Mouse (Mus musculus): ENCODE data around the gene Dhrs2.

Dhrs2 gene

DNA sequence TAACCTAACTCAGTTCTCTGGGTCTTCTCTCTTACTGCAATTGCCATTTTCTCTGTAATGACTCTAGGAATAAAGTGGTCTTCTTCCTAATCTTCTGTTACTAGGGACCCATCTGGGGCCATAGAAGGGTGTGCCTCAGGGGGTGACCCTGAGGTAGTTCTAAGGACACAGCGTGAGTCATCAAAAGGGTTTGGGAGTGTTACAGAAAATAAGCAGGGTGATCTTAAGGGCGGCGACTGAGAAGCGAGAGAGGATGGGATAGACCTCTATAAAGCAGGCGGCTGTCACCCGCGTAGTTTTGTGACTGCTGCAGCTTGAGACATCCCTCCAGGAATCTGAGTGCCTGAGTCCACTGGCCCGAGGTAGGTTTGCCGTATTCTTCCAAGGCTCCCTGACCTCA lies at the start of gene Dhrs2:
Gene Dhrs2, plus strand, starts transcription at position 301 of the 400 bp plus-strand sequence.
- no peak for DNase-seq (ENCODE audit: low spot score)

DNA sequence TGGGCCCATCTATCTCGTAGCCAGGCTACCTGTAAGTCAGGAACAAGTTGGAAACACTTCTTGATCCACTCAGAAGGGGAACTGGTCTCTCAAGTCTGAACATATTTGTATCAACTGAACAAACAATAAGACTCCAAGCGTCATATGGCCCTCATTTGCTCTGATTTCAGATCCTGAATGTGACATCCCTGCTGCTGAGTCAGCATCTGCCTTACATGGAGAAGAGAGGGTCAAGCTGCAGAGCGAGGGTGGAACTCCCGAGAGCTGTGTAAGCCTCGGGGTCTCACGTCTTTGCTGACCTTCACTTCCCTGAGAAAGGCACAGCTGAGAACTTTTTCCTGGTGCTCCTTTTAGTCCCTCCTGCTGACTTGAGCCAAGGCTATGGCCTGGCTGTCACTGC lies 47.6 kb upstream of the Dhrs2 start:
- DNase-seq (ENCODE audit: low spot score): no peak

DNA sequence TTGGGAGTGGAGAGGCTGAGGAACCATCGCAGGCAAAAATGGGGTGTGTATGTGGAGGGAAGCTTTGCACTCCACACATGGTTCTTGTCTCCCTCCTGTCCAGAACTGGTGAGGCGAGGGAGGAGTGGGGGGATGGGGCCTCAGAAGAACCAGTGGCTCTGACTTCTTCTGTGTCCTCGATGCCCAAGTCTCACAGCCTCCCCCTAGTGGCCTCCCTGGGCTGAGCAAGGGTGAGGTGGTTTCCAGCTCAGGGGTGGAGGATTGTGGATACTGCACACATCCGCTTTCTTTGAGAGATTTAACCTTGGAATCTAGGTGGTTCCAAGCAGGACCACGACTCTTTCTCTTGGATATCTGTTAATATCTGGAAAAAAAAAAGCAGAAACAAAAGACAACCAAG lies 44.5 kb upstream of the Dhrs2 start:
- peak; percentile 67 for DNase-seq (ENCODE audit: low spot score)

DNA sequence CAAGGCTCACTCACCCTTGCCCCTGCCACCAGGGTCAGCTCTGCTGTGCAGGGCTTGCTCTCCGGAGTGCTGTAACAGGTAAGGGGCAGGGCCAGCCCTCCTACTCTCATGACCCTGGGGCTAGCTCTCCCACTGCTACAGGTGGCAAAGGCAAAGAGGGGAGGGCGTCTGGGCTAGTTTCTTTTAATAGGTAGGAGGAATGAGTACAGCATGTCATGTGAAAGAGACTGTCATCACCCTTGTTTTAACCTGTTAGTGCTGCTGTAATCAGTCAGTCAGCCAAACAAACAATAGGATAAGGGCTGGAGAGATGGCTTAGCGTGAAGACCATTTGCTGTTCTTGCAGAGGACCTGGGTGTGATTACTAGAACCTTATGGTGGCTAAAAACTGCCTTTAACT lies 40.9 kb upstream of the Dhrs2 start:
- DNase-seq (ENCODE audit: low spot score): no peak

DNA sequence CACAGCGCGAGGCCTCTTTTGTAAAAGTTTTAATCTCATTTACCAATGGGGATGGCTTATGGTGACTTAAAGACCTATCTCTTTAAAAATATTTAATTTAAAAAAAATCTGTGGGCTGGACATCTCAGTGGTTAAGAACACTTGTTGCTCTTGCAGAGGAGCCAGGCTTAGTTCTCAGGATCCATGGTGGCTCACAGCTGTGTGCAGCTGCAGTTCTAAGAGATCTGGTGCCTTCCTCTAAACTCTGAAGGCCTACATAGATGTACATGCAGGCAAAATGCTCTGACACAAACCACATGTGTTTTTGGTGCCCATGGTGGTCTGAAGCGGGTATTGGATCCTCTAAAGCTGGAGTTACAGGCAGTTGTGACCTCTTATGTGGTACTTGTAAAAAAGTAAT lies 38.6 kb upstream of the Dhrs2 start:
- no peak for DNase-seq (ENCODE audit: low spot score)

DNA sequence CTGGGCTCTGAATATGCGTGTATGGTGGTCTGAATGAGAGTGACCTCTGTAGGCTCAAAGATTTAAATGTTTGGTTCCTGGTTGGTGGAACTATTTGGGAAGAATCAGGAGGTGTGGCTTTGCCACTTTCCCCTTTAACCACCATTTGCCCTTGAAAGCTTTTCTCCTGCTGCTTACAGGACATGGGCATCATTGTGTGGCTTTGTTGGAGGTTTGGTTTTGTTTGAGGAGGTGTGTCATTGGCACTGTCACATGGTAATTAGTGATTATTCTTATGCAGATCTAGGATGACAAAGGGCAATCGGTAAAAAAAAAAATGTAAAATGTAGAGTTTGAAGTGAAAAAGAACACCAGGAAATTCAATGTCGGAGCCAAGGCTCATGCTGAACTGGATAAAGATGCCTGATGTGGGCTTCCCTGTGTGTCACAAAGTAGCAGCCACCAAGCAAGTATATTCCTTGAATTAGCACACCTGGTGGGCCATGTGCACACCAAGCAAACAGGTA lies 37.1 kb upstream of the Dhrs2 start:
- no peak for DNase-seq (ENCODE audit: low spot score)

DNA sequence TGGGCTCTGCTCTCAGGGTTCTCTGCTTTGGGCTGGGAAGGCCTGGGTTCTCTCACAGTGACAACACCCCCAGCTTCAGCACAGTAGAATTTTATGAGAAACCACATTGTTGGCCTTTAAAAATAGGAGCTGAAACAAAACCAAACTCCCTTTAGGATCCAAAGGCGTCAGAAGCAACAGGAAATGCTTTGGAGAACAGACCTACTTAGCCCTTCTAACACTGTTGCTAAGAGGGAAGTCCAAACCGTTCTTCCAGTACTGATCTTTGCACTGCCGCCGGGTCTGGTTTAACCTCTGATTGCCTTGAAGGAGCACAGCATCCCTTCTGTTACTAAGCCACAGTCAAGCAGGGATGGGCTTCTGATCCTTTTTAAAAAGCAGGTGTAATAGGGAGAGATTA lies 33.3 kb upstream of the Dhrs2 start:
- DNase-seq (ENCODE audit: low spot score): no peak

DNA sequence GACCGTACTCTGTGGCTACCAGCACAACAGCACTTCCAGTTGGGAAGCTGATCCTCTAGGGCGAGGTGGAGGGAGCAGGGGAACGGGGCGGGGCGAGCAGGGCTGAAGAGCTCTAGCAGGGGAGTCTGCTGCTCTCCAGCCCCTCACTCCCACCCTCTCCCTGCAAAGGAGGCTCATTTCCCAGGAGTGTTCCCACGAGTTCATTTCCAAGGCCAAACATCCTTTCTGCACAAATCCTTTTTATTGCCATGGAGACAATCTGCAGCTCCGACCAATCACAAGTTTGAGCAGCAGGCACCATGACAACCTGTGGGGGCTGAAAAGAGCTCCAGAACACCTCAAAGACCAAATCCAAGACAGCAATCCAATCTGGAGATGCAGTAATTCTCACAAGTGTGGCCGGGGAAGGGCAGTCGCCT lies 32.4 kb upstream of the Dhrs2 start:
- DNase-seq (ENCODE audit: low spot score): no peak

DNA sequence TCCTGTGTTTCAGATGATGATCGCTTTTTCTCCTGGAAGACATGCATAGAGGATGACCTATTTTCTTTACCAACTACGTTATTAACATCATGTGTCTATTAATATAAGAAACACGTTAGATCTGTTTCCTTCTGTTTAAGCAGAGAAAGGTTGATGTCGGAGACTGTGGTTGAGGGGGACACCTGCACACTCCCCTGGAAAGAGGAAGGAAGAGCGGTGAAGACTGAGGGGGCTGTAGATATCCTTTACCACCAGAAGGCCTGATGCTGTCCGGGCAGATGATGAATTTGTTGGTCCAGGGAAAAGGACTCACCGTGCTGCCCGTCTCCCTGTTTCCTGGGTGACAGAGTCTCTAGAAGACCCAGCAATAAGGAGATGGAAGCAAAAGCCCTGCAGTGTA lies 28.5 kb upstream of the Dhrs2 start:
- no peak for DNase-seq (ENCODE audit: low spot score)

DNA sequence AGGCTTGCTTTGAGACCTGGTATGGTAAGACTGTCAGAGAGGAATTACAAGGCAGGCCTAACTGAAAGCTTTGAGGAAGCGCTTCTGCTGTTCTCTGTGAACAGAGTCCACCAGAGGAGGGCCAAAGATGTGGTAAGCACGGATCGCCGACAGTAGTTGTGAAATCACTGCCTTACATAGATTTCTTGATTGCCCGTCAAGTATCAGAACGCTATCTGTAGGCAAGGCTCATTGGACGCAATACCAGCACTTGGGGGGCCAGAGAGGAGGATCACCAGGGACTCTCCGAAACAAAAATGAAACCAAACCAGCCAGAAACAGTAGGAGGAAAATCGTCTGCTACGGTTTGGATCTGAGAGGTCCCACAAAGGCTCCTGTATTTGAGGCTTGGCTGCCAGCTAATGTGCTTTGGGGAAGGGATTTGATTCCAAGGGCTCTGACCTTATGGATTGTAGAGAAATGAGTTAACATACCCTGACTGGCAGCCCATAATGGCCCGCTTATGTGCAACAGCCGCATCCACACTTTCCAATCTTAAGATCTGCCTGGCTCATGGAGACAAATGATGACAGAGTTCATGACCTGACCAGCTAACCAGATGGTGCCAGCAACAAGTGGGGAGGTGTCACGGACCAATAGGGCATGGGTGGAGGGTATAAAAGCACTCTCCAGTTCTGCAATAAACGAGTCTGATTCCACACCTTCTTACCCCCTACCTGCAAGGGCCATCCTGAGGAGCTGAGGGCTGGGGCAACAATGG lies 27.8 kb upstream of the Dhrs2 start:
- DNase-seq (ENCODE audit: low spot score): no peak

DNA sequence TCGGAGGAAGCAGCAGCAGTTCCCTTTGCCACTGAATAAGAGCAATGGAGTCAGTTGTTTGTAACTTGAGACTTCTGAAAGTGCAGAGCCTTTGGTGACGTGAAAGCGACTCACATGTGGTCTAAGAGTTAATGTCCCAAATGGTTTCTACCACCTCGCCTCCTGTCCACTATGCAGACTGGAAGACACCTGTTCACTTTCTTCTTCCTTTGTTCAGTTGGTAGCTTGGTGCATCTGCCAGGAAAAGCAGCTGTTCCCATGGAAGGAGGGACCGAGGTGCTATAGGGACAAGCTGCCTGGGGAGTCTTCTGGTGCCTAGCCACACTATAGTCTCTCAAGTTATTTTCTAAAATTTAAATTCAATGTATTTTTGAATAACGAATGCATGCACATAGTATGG lies 27.0 kb upstream of the Dhrs2 start:
- no peak for DNase-seq (ENCODE audit: low spot score)

DNA sequence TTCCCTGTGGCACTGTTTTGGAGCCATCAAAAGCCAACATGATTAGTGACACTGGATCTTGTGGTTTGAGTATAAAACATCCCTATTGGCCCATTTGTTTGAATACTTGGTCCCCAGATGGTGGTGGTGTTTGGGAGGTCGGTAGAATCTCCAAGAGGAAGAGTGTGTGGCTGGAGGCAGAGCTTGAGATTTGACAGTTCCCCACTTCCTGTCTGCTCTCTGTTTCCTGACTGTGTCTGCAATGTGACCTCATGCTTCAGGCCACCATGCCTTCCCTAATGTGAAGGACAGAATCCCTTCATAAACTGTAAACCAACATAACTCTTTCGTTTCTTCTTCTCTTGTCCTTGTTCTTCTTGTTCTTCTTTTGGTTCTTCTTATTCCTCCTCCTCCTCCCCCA lies 24.7 kb upstream of the Dhrs2 start:
- DNase-seq (ENCODE audit: low spot score): no peak

DNA sequence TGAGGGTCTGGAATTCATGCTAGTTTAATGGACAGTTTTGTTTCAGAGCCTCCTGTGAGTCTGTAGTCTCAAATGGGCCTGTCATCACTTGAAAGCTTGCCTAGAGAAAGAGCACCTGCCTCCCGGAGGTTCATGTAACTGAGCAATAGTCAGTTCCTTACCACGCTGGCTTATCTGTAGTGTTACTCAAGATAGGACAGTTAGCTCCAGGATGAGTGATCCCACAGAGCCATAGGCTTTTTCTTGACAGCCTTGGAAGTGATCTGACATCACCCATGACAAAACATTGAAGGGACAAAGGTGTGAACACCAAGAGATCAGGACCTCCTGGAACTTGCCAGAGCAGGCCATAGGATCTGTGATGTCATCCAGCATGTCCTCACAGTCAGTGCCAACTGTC lies 23.6 kb upstream of the Dhrs2 start:
- no peak for DNase-seq (ENCODE audit: low spot score)

DNA sequence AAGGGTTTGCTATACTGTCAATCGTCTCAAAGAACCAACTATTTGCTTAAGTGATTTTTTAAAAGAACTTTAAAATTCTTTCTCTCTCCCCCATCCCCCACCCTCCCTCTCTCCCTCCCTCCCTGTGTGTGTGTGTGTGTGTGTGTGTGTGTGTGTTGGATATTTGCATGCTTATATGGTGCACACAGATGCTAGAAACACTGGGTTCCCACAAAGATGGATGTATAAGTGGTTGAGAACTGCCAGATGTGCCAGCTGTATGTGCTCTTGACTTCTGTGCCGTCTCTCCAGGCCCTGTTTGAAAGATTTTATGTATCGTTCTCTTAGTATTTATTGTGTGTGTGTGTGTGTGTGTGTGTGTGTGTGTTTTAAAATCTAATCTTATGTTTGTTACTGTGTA lies 17.3 kb upstream of the Dhrs2 start:
- no peak for DNase-seq (ENCODE audit: low spot score)

DNA sequence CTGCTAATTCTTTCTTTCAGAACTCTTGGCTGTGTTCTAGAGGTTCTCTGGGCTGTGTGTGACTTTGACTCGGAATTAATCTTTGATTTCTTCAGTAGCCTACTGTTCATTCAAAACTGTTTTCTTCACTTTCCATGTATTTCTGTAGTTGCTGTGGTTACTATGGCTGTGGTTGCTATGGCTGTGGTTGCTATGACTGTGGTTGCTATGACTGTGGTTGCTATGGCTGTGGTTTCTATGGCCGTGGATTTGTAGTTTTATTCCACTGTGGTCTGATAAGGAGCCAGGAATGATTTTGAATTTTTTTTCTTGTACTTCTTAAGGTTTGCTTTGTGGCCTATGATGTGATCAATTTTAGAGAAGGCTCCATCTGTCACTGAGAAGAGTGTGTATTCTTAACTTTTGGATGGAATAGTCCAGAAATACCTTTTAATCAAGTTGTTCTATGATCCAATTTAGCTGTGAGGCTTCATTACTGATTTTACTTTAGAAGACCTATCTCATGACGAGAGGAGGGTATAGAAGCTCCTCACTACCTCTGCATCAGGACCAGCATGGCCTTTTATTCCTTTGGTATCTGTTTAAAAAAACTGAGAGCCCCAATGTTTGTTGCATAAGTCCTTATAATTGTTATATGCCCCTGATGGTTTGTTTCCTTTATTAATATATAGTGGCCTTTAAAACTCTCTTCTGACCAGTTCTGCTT lies 16.6 kb upstream of the Dhrs2 start:
- DNase-seq (ENCODE audit: low spot score): no peak

DNA sequence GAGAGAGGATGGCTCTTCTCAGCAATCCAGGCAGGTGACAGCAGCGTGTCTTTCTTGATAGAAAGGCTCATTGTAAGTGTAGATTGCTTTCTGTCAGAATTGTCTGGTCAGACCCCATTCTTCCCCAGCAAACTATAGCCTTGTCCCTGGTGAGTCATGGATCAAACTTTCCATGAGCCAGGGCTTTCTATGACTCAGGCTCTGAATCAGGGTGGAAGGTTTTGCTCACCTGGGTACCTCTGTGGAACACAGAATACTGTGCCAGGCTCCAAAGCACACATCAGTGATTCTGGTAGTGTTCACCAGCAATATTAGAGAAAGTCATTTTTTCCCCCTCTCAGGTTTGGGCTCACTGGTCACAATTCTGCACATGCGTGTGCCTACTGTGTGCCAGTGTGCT lies 13.5 kb upstream of the Dhrs2 start:
- no peak for DNase-seq (ENCODE audit: low spot score)

DNA sequence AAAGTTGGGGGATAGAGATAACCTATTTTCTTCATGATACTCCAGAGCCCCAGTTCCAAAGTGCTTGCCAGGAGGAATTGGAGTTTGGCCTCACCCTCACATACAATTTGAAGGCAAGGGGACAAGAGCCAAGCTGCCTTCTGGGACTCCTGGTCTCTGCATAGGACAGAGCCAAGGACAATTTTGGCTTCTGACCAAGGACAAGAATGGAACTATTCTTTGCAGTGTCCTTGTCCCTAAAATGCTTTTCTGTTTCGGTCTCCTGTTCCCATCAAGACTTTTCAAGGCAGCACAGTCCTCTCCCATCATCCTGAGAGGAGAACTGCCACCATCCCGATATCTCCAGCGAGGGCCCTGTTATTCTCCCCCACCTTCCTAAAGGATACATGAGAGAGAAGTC lies 8.2 kb upstream of the Dhrs2 start:
- DNase-seq (ENCODE audit: low spot score): no peak

DNA sequence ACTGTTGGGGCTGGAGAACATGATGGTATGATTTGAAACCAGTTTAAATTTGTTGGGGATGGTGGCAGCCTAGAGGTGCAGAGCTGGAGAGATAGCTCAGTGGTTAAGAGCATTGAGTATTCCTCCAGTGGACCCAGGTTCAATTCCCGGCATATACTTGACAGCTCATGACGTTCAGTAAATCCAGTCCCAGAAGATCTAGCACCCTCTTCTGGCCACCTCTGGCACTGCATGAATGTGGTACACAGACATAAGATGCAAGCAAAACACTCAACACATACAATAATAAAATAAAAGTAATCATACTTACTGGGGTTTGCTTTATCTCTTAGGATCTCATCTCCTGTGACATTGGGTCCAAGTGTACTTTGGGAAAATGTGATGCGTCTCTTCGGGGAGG lies 7.3 kb upstream of the Dhrs2 start:
- peak; percentile 35 for DNase-seq (ENCODE audit: low spot score)

DNA sequence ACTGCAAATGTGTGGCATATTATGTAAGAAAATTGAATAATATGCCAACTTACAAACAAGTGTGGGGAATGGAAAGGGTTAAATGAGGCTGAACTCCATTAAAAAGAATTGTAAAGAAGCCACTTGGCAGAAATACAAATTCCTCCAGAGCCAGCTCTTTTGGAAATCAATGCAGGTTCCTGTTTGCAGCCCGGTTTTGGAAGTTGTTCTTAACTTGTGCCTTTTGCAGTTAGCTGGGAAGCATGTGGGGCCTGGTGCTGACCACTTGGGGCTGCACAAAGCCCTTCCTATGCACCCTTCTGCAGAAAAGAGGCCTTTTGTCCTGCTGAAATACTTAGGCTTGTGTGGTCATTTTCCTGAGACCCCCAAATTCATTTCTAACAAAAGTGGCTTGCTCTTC lies 1.4 kb downstream of the Dhrs2 start:
- no peak for DNase-seq (ENCODE audit: low spot score)

DNA sequence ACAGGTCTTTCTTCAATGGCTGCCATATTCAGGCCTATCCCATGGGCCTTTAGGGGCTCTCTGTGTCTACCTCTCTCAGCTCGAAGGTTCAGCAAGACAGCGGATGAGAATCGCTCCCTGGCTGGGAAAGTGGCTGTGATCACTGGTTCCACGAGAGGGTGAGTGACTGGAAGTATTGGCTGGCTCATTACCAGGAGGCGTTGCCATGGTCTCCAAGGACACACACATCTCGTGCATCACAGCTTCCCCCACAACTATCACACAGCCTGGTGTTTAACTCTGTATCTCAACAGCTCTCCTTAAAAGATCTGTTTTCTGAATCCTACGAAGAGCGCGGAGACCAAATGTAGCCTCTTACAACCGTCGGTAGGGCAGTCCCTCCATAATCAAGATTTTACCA lies 12.8 kb downstream of the Dhrs2 start:
- no peak for DNase-seq (ENCODE audit: low spot score)

DNA sequence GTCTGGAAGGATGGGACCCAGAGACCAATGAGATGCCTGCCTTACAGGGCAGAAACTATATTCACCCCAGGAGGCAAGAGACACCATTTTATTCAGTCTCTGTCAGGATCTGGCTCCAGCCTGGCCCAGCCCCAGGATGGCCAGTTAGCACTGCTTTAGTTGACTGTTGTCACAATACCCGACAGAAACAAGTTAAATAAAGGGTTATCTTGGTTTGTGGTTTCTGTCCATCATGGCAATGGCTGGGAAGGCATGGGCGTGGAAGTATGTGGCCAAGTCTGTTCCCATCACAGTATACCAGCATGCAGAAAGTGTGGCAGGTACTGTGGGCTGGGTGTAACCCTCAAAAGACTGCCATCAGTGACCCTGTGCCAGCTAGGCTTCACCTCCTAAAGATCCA lies 14.9 kb downstream of the Dhrs2 start:
- DNase-seq (ENCODE audit: low spot score): no peak

DNA sequence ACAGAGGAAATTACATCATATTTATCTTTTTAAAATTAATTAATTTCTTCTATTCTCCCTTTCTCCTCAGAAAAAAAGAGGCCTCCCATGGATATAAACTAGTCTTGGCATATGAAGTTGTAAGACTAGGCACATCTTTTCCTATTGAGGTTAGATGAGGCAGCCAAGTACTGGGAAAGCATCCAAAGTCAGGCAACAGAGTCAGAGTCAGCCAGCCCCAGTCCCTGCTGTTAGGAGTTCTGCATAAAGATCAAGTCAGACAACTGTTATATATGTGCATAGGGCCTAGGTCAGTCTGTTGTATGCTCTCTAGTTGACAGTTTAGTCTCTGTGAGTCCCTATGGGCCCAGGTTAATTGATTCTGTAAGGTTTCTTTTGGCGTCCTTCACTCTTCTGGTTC lies 20.9 kb downstream of the Dhrs2 start:
- no peak for DNase-seq (ENCODE audit: low spot score)

DNA sequence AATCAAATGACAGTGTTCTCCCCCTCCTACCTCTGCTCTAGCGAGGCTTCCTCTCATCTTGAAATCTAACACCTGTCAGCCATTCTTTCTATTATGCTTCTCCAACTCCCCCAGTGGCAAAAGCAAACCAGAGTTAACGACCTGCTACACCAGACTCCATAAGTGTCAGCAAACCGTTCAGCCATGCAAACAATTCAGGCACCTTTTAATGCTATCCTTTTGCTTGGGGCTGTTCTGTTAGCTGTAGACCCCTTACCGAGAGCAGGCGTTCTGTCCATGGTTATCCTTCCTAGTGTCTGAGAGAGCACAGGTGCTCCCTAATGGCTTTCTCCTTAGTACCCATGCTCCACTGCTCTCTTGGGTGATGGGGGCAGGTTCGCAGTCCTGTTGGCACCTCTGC lies 25.4 kb downstream of the Dhrs2 start:
- no peak for DNase-seq (ENCODE audit: low spot score)

DNA sequence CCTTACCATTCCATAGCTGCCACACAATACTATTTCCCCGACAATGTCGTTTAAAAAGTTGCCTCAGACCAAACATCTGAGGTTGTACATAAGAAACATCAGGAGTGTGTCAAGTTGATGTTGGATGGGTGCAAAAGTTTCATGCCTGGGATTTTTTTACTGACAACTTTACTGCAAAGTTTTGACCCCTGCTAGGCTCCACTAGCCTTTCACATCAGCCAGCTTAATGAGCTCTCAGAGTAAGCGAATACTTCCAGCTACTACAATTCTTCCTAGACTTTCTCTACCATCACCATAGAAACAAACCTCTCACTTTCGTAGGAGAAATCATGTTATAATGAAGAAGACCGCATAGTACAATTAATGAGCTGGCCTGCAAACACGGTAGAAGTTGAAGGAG lies 26.5 kb downstream of the Dhrs2 start:
- no peak for DNase-seq (ENCODE audit: low spot score)

All from urinary bladder, postnatal 14 days (tissue).